Mouse (Mus musculus) bone marrow macrophage, adult 2 months (primary cell): Measurements from ENCODE around the gene Xpnpep1.

Source experiments
- CTCF ChIP-seq: IDR thresholded peaks from 2 replicates; pipeline ENCODE4 v1.5.1; 2012; ENCODE audit warnings: low read depth, mild to moderate bottlenecking, low read length, moderate library complexity
- POLR2A ChIP-seq: IDR thresholded peaks from 2 replicates; pipeline ENCODE4 v1.6.1; 2012; ENCODE audit warnings: mild to moderate bottlenecking, low read depth, low read length, borderline replicate concordance

- peak; percentile 44; the same call in 1 of the 2 replicates for TF ChIP-seq CTCF
- TF ChIP-seq POLR2A, result no peak
Observed at GRCm38 (mm10) chr19:53008020-53008705, 31.9 kb downstream of the Xpnpep1 start.
